Mouse (Mus musculus) adrenal gland, postnatal 10 days (tissue): ENCODE results near the gene Csrnp3. TPM values are rescaled to one million over a fixed set of nuclear protein-coding genes. Genes with fewer than 3 reads are reported as not detected.

ENCODE experiments used
- DNase-seq: peaks from one replicate; pipeline ENCODE4 v3.0.0; 2021; ENCODE audit warnings: mixed read lengths
- total RNA-seq, 2 experiments: library from RNA; stranded (reverse); gene quantifications; 2 replicates each; pipeline ENCODE4 v1.2.3; 2021

The Csrnp3 gene
- total RNA-seq, 2 experiments from 2014 or later: 1.2 to 1.6 TPM

GRCm38 (mm10) chr2:65870919-65871582 lies 25.5 kb downstream of the Csrnp3 start:
- no peak for DNase-seq

DNA sequence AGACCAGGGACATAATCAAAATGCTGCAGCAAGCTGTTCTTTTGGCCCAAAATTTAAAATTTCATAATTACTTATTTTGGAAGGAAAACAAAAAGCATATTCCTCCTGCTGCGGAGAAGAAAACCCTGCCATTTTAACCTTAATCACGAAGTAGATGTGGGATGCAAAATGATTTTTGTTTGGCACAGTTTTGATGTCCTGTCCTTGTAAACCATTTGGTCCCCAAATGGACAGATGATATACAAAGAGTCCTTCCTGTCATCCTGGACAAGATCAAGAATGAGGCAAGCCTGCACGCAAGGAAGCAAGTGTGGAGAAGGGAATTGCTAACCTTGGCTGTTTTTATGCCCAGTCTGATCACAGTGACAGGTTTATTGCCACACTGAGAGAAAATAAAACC lies 46.0 kb downstream of the Csrnp3 start:
- DNase-seq: no peak

DNA sequence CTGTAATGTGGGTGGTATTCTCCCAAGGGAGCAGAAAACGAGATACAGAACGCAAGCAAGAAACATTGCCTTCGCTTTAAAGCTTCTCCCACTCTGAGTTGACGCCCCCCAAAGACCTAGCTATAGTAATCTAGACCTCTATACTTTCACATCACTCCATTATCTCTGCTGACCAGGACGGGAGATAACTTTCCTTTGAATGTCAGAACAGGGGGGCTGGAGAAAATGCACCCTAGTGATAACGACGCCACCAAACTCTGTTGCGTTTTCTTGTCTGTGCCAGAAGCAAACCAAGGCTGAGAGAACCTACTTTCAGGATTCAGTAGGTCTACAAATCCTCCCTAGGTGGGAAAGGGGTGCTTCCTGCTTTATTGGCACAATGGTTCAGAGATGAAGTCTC lies 47.7 kb downstream of the Csrnp3 start:
- no peak for DNase-seq

- DNase-seq: no peak
Measured at GRCm38 (mm10) chr2:65894299-65894698, 48.7 kb downstream of the Csrnp3 start.

GRCm38 (mm10) chr2:65896542-65896941 lies 51.0 kb downstream of the Csrnp3 start:
- no peak for DNase-seq

GRCm38 (mm10) chr2:65897084-65897483 lies 51.5 kb downstream of the Csrnp3 start:
- DNase-seq: no peak

GRCm38 (mm10) chr2:65899478-65899877 lies 53.9 kb downstream of the Csrnp3 start:
- no peak for DNase-seq

DNA sequence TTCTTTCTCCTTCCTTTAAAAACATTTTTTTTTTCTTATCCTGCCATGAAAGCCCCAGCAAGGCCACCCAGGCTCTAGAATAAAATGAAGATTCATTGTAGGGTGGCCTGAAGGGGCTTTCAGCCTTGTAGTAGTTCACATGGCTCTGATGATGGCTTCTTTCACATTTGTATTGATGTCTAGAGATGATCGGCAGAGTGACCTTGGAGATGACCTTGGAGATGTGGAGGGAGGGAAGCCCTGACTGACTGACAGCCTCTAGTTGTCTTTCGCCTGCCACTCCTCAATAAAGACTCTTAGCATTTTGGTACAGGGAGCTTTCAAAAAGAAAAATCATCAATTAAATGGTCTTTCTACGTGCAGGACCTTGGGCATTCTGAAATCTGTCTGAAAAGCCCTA lies 63.0 kb downstream of the Csrnp3 start:
- DNase-seq: no peak

- DNase-seq: no peak
Measured at GRCm38 (mm10) chr2:65909724-65910521, 64.4 kb downstream of the Csrnp3 start.

DNA sequence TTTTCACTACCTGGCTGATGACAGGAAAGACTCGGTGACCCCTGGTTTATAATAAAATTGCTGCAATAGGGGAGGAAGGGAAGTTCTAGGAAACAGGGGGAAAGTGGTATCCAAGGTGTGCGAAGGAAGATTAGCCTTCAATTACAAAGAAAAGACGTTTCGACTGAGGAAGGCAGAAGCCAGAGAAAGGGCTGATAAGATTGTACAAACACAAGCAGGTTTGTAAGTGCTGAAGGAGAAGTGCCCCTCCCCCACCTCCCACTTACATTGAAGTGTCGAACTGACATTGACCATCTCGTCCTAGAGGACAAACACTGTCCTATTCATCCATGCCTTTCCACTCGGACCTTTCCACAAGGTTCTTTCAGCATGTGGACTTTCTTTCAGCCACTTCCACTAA lies 70.4 kb downstream of the Csrnp3 start:
- no peak for DNase-seq

DNA sequence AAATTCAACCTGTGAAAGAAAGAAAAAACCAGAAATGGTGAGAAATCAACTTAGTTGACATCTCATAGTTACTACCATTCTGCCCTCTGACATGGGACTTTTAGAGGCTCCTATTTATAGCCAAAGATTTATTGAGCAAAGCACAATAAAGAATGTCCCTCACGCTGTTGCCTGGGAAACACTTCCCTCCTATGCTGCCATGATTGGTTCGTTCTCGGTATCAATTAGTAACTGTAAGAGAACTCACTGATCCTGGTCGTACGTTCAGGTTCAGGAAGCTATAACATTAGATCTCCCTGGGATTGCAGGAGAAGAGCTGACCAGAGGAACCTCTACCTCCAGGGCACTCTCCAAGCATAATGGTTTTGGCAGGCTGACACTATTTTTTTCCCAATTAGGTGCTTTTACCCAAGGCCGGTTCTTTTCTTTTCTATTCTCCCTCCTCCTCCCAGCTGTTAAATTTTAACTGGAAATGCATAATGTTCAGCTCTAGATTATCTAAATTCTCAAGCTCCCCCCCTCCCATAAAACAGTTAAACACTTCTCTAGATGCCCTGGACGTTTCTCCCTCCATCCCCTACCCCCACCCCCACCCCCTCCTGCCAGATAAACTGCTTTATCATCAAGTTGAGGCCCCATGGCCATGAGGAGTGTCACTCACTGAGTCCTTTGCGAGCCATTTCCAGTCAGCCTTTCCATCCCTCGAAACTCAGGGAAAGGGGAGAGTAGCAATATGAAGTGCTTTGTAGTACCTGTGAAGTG lies 75.3 kb downstream of the Csrnp3 start:
- DNase-seq: no peak

- DNase-seq: no peak
Measured at GRCm38 (mm10) chr2:65925363-65925941, 79.9 kb downstream of the Csrnp3 start.

DNA sequence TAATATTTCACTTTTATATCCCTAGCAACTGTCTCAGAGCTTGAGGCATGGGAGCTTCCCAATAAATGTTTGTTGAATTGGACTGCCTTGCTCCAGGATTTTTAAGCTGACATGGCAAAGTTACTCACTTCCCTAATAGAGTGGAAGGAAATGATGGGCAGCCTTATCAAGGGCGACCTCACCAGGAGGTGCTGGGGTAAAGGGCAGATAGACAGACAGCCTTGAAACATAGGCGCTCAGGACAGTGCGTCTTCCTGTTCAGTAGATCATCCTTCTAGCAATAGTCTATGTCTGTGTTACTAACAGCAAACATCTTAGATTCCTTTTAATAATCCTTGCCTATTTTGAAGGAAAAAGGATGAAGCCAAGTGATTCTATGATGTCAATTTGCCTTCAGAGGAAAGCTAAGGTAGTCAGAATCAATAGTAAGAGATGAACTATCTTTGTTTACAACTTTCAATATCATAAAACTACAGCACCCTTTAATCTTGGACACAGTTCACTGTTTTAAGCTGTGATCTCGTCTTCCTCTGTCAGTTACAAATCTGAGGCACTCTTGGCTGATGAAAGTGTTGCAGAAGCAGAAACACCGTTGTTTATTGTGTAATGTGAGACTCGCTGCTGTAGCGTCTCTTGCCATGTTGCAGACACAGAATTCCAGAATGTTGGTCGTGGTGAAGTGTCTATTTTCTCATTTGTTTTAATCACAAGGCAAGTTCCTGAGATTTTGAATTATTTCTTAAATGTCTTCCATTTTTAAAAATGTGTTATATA lies 81.6 kb downstream of the Csrnp3 start:
- DNase-seq: no peak

DNA sequence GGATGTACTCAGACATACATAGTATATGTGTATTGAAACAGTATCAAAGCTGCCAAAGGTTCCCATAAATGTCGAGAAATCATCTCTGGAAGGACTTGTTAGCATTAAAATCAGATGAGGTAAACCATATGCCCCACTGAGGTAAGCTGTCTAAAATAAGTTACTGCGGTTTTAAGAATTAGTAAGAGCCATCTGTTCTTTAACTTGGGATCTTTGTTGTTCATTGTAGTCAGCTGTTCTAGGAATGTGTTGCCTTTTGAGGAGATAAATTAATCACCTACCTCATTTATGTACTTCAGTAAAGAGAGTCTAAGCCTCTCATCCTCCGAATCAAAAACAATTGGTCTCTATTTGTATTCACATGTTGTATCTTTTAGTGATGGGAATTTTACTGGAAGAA lies 83.7 kb downstream of the Csrnp3 start:
- no peak for DNase-seq

DNA sequence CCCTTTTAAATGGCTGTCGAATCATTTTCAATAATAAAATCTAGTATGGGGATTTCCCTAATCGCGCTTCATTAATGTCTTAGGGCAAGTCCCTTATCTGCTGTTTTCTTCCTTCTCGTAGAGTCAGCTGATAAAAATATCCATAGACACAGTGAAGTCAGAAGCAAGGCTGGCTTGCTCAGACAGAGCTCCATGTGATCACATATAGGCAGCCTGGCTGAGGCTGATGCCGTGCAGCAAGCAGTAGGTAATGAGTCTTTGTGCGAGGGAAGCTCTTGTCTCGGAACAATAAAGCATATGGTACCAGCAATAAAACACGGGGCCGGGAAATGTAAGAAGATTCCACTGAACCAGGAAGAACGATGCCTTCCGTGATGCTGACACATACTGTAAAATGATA lies 84.4 kb downstream of the Csrnp3 start:
- DNase-seq: no peak

DNA sequence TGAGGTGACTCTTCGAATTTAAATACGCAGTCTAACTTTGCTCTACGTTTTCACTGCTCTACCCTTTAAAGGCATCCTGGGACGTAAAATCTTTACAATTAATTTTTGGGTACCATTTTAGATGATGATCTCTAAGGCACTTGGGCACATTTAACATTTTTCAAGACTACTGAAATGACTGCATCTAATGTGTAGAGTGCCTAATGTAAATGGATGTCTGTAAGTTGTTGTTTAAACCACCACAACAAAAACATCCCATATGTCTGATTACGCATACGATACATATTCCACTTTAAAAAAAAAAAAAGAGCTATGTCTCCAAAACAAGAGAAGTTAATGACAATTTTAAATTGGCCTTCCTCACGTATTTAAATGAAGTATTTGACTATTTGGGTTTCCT lies 85.7 kb downstream of the Csrnp3 start:
- DNase-seq: no peak

GRCm38 (mm10) chr2:65931841-65932311 lies 86.3 kb downstream of the Csrnp3 start:
- peak; percentile 37 for DNase-seq

DNA sequence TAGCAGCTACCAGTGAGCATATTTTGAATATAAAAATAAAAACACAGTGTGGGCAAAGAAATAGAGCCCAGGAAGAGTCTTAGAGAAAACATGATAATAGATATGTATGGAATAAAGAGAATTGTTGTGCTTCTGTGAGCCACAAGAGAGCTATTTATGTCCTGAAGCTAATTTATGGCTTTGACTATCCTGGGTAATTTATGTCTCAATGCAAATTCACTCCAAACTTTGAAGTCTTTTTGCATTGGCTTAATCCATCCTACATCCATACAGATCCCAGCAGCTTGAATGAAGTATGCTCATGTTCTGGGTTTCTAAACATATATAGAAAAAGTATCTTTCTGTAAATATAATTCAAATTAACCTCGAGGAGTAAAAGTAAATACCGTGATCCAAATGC lies 88.5 kb downstream of the Csrnp3 start:
- DNase-seq: no peak

DNA sequence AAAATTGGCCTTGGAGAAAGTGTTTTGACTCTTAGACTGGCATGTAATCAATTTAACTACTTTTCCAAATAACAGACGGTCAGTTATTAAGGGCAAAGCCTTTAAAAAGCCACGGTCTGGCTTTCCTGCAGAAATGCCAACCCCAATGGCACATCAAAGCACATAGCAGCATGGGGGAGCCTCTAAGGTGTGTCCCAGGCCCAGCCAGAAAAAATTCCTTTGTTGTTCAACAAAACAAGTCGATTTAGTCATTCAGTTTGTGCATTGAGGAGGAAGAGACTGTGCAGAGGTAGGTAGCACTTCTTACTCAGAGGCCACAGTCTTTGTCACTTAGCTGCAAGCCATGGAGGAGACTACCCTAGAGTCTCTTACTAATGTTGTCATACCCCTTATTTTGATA lies 93.3 kb downstream of the Csrnp3 start:
- DNase-seq: no peak

DNA sequence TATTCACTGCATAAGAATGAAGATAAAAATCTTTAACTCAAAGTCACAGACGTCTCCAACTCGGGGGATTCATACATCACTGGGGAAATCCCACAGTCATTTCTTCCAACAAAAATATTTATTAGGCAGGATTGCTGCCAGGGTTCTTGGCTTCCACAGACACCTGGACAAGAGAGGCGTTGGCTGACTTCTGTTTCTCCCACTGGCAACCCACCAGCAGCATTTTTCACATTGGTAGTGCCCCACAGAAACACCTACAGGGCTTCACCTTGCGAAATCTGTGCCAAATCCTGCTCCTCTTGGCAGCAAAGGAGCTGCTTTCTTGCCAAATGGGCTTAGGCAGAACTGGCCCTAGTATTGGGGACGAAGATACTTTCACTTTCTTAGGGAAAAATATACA lies 94.8 kb downstream of the Csrnp3 start:
- peak; percentile 12 for DNase-seq

- DNase-seq: no peak
Measured at GRCm38 (mm10) chr2:65942346-65942745, 96.8 kb downstream of the Csrnp3 start.

- DNase-seq: no peak
Measured at GRCm38 (mm10) chr2:65948808-65949207, 103.2 kb downstream of the Csrnp3 start.
